ENCODE assay signal across 8 mouse cellular contexts in genomic region chr17:56183658-56184103, GRCm38 (mm10). TPM values are rescaled to one million over a fixed set of nuclear protein-coding genes. Genes with fewer than 3 reads are reported as not detected.
DNase-seq lines count a peak whose midpoint lies in the region; ATAC-seq lines count a peak whose summit lies in the region.

Mydgf (minus strand) TSS chr17:56183920.

- ATAC-seq in hindbrain, embryonic 12.5 days (ENCODE audit: low FRiP score) = peak; percentile 90

- H3K4me3 ChIP-seq in hindbrain, embryonic 12.5 days = peak within 1 kb of the TSS; percentile 72

- peaks cover 29% of the 10 kb centered on the region for H3K4me1 ChIP-seq in hindbrain, embryonic 12.5 days

- DNase-seq in NIH3T3 (ENCODE audit: low read depth) = peak; percentile 98
- DNase-seq in cerebellum, postnatal 10 days = peak; percentile 99
- peak; percentile 91 to 96 for DNase-seq in frontal cortex, postnatal 10 days (ENCODE audit: low spot score in 2 of 2)
- peak; percentile 94 to 97 for DNase-seq in layer of hippocampus, postnatal 14 days (ENCODE audit: low spot score in 2 of 2)
- DNase-seq in lung, postnatal 14 days = peak; percentile 98
- DNase-seq in retina, adult 2 months (ENCODE audit: low read depth, low spot score) = peak; percentile 83
- peak; percentile 92 to 93 for DNase-seq in thymus, postnatal 36 days

- H3K9ac ChIP-seq in hindbrain, embryonic 12.5 days = peak within 1 kb of the TSS; percentile 82

- peak within 1 kb of the TSS; percentile 53; the same call in 1 of the 2 replicates for H3K27ac ChIP-seq in hindbrain, embryonic 12.5 days

- WGBS in hindbrain, embryonic 12.5 days = under 1% methylated on average over 47 of the region's 47 CpGs

- H3K36me3 ChIP-seq in hindbrain, embryonic 12.5 days = peaks cover 64% of the 10 kb centered on the region

- peak within 1 kb of the TSS; percentile 86 for H3K4me2 ChIP-seq in hindbrain, embryonic 12.5 days (replicated peaks)

- H3K27me3 ChIP-seq in hindbrain, embryonic 12.5 days = no peaks in the 10 kb centered on the region

- no peaks in the 10 kb centered on the region for H3K9me3 ChIP-seq in hindbrain, embryonic 12.5 days (replicated peaks)

RNA-seq across cellular contexts. Expression of gene Mydgf, which starts in this region (rescaled TPM):
- polyA plus RNA-seq in hindbrain, embryonic 12.5 days (2016; fragmentation: Nextera tagmentation; extraction: Ambion mirVana) = 59.2 and 63.0 TPM in 2 replicates
- 10 to 100 TPM; 43.3 to 46.0 TPM for total RNA-seq in layer of hippocampus, postnatal 14 days (2021)

Comparison
In these comparisons a context has a peak if more than half of its experiments do, and no peak if none do; other contexts are left out.
1. Peak in every context shown above with its lines: DNase-seq, ATAC-seq, H3K4me3 ChIP-seq and H3K27ac ChIP-seq.